Mouse (Mus musculus) C2C12 (cell line): ENCODE results near the gene Lrrtm3.

ENCODE experiments used
- CEBPB ChIP-seq: IDR thresholded peaks from one replicate; pipeline ENCODE4 v1.6.1; 2011; ENCODE audit warnings: low read depth, mild to moderate bottlenecking, control low read depth, moderate library complexity
- CTCF ChIP-seq: IDR thresholded peaks from one replicate; pipeline ENCODE4 v1.5.1; 2011; ENCODE audit not compliant: control insufficient read depth, insufficient read depth, insufficient read length
- MAX ChIP-seq: IDR thresholded peaks from one replicate; pipeline ENCODE4 v1.6.1; 2011; ENCODE audit warnings: mild to moderate bottlenecking, control low read depth
- MYOG ChIP-seq: IDR thresholded peaks from one replicate; pipeline ENCODE4 v1.6.1; 2011; ENCODE audit not compliant: control insufficient read depth, insufficient read length; ENCODE audit errors: extremely low read depth

GRCm38 (mm10) chr10:63978969-63979368 is 111.1 kb downstream of the Lrrtm3 start:
- TF ChIP-seq CTCF: no peak
- TF ChIP-seq CEBPB: no peak
- TF ChIP-seq MAX: no peak
- no peak for TF ChIP-seq MYOG
